Mouse (Mus musculus): ENCODE data around the gene Cldn24. TPM values are rescaled to one million over a fixed set of nuclear protein-coding genes. Genes with fewer than 3 reads are reported as not detected.

The Cldn24 gene
- polyA plus RNA-seq, 1 experiment from 2014 or later: not detected

DNA sequence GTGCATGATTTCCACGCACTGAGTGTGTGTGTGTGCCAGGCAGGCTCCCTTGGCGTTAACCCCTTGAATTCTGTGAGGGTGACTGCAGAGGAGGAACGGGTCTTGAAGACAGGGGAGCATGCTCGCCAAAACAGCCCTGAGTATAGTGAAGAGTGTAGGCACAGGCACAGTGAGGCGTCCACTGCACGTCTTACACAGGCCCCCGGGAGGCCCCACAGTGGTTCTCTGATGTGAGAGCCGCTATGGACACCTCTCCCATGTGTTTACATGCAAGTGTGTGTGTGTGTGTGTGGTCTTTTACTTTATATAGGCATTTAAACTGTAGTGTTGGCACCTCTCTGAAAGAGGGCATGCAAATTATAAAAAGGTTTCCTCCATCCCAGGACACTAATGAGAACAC, 44.6 kb downstream of the Cldn24 start:
- Histone ChIP-seq H3K4me1 (ENCODE audit: control insufficient read depth, insufficient read depth, low read length) (0 out of 2 replicates have a peak, but pooled peaks cover 3% of the 10 kb centered on the region), H3K9ac (ENCODE audit: low read depth, low read length) (no peak overlapping the region), H3K9me3 (ENCODE audit: control insufficient read depth, low read length) (no peaks in the 10 kb centered on the region), H3K27me3 (ENCODE audit: control insufficient read depth, insufficient read depth, low read length) (no peaks in the 10 kb centered on the region), H3K4me3 (ENCODE audit: low read length) (no peak overlapping the region), H3K27ac (ENCODE audit: low read depth, low read length) (no peak overlapping the region), H3K36me3 (ENCODE audit: control insufficient read depth, insufficient read depth, low read length) (peaks cover 69% of the 10 kb centered on the region), H3K4me2 (replicated peaks; ENCODE audit: low read depth, low read length) (no peak overlapping the region)
- 0 out of 2 replicates have a peak, but pooled peaks have one; percentile 19 for ATAC-seq (ENCODE audit: low FRiP score, low TSS enrichment)
- WGBS: 92% methylated on average over 8 of the region's 8 CpGs

DNA sequence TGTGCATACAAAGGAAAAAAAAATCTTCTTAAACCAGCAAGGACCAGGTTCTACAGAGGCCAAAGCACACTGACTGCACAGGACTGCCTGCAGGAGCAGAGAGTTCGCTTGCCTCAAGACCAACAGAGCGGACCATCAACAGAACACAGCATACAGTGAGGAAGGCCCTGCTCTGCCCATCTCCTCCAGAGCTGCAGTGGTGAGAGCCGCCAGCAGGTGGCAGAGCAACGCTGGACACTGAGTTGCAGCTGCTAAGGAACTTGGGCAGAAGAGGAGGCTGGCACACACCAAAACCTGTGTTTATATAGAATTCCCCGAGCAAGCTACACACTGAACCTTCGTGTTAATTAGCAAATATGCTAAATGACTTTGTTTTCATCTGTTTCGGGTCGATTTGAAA, 45.1 kb downstream of the Cldn24 start:
- Histone ChIP-seq H3K9me3 (ENCODE audit: control insufficient read depth, low read length) (no peaks in the 10 kb centered on the region), H3K4me1 (ENCODE audit: control insufficient read depth, insufficient read depth, low read length) (0 out of 2 replicates have a peak, but pooled peaks cover 3% of the 10 kb centered on the region), H3K4me2 (replicated peaks; ENCODE audit: low read depth, low read length) (no peak overlapping the region), H3K4me3 (ENCODE audit: low read length) (no peak overlapping the region), H3K27me3 (ENCODE audit: control insufficient read depth, insufficient read depth, low read length) (no peaks in the 10 kb centered on the region), H3K27ac (ENCODE audit: low read depth, low read length) (no peak overlapping the region), H3K9ac (ENCODE audit: low read depth, low read length) (no peak overlapping the region), H3K36me3 (ENCODE audit: control insufficient read depth, insufficient read depth, low read length) (peaks cover 69% of the 10 kb centered on the region)
- ATAC-seq (ENCODE audit: low FRiP score, low TSS enrichment): peak; percentile 77; the same call in 1 of the 2 replicates
- 28% methylated on average over 8 of the region's 8 CpGs for WGBS

Other genes starting within 250 kb of the Cldn24 start
- 15.0 and 22.4 TPM in 2 replicates for gene Ing2, start 146.6 kb upstream of the Cldn24 start, polyA plus RNA-seq (2014; fragmentation: Nextera tagmentation; extraction: Ambion mirVana)
- 26.0 and 33.7 TPM in 2 replicates for gene Cdkn2aip, start 108.2 kb upstream of the Cldn24 start, polyA plus RNA-seq (2014; fragmentation: Nextera tagmentation; extraction: Ambion mirVana)
- gene Cldn22, start 2.3 kb downstream of the Cldn24 start, polyA plus RNA-seq (2014; fragmentation: Nextera tagmentation; extraction: Ambion mirVana): not detected in 2 replicates
- gene Wwc2, start 168.8 kb downstream of the Cldn24 start, polyA plus RNA-seq (2014; fragmentation: Nextera tagmentation; extraction: Ambion mirVana): 14.5 and 18.5 TPM in 2 replicates

All from kidney, embryonic 14.5 days (tissue).